Mouse (Mus musculus) ovary, adult 18-20 months (tissue): Measurements from ENCODE around the gene Spata7.
A peak's percentile ranks its signal among the peaks of the same experiment; 100 is the strongest.
"Not testable (repeated sequence)": the region's sequence is repeated elsewhere in the genome, so short reads cannot be mapped to it uniquely, and the experiment has no call there.

Source experiments
- DNase-seq: peaks from one replicate; pipeline ENCODE4 v3.0.0; 2022; ENCODE audit warnings: low spot score, mixed read lengths

The Spata7 gene

DNA sequence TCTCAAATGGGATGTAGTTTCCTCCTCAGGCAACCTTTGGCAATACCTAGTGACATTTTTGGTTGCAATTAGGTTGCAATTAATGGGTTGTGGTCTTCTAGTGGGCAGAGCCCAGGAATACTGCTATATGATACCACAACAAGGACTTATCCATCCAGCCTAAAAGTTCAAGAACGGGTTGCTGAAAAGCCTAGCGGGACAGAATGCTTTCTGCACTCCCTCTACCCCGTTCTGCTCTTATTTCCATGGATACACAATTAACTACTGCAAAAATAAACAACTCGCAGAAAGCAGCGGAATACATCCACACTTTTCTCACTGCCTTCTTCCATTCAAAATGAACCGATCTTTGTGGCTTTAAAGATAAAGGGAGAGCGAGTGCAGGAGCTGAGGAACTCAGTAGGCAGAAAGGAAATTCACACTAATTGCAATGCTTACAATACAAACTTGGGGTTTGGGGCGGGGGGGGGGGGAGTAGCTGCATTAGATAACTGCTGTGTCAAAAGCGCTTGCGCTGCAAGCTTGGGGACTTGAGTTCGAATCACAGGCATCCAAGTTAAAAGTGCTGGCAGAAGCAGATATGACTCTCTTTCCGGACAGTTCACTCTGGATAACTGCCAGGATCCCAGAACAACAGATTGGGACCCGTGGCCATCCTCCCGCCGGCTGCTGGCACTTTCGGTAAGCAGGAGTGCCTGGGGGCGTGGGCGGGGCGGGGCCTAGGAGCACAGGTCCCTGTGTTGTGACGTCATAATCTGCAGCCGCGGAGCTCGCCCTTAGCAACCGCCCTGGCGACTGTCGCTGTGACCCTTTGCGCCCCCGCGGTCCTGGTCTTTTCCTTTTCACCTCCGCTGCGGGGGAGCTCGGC, at the start of gene Spata7:
Gene Spata7 (plus strand): TSS at position 766 of the 868 bp plus-strand sequence.
- DNase-seq: peak; percentile 75

DNA sequence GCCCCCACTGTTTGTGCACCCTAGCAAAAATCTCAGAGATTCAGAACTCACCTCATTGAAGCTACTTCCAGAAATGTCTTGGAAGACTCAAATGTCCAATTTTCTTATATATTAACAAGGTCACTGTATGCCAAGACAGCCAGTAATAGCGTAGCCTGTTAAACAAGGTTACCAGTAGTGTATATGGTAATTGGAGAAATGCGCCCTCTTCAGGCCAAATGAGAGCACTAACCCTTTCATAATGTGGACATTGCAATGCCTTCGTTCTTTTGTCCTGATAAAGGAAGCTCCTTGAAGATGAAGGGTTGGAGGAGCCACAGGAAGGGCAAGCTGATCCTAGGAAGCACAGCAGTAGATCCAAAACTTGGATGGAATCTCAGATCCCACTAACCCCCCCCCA, 42.7 kb upstream of the Spata7 start:
- no peak for DNase-seq

DNA sequence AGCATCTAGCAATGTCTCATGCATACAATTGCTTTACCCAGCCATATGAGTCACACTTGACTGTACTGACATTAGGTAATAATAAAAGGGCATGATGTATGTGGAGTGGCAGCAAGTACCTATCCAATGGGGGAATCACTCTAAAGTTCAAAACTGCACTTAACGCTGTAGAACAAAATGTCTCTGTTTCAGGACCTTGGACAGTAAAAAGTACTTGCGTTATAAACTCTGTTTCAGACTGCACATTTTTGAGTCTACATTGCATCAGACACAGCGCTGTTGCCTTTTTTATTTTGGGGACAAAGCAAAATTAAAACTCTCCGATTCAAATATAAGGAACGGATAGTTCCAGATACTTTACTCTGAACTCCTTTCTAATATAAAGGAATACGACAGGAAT, 39.4 kb upstream of the Spata7 start:
- DNase-seq: no peak

GRCm38 (mm10) chr12:98591016-98591415, 36.9 kb upstream of the Spata7 start:
- no peak for DNase-seq

- DNase-seq: no peak
Measured at GRCm38 (mm10) chr12:98600861-98601260, 27.1 kb upstream of the Spata7 start.

DNA sequence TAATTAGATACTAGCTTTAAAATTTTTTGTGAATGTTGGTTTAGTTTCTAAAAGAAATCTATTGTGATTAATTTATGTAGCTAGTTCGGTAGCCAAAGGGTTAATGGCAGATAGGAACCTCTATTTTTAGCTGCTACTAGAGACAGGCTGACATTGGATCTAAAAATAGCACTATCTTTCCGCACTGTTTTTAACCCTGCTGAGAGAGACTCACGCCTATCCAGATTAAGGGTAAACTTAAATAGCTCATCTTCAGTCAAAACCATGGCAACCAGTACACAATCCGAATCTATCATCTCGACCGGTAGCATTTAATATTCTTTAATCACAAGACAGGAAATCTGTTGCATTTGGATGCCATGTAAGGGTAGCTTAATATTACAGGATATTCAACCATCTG, 25.8 kb upstream of the Spata7 start:
- no peak for DNase-seq

DNA sequence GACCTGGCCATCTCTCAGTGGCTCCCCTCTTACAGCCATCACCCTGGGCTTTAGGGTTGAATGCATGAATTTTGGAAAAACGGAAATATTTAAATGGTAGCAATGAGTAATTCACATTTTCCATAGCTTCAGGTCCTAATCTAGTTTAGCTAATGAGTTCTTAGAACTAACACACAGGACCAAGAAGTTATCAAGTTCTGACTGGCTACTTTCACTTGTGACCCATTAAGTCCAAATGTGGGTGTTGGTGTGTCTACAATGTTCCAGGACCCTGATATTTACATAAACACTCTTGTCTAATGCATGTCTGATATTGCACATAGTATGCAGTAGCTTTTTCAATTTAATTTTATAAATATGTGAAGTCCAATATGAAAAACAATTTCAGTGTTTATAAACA, 22.7 kb upstream of the Spata7 start:
- no peak for DNase-seq

GRCm38 (mm10) chr12:98606595-98607290, 21.2 kb upstream of the Spata7 start:
- DNase-seq: no peak

DNA sequence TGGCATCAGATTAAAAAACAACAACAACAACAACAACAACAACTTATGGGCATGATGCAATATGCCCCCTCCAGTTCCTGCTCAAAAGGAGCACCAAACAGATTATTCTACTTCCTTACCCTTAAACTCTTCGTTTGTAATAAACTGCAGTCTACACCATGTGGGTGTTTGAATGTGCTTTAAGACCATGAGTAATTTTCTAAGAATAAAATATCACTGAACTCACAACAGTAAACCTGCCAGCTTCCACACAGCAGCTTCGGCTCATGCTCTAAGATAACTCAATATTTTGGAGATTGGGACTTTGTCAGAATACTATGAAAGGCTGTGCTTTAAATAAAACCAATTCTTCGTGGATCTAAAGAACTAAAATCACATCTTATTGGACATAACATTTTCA, 17.6 kb upstream of the Spata7 start:
- DNase-seq: no peak

DNA sequence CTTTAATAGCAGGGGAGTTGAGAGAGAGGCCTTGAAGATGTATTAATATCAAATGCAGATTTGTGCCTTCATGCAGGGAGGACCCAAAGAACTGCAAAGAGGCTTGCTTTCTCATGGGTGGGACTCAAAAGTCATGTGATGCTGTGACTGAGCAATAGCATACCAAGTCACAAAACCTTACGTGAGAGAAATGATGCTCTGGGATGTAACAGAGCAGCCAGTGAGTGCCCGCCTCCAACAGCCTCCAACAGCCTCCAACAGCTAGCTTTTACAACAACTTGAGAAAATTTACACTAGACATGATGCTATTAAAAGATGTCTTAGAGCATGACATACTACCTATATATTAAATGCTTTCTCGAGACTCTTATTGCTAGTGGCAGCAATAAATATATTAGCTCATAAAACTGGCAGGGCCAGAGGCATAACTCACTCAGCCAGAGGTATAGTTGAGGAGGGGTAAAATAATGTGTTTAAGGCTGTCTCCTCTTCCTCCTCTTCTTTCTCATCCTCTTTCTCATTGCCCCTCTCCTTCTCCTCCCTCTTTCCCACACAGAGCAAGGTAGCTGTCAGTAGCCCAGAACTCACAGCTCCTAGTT, 12.9 kb upstream of the Spata7 start:
- DNase-seq: no peak

DNA sequence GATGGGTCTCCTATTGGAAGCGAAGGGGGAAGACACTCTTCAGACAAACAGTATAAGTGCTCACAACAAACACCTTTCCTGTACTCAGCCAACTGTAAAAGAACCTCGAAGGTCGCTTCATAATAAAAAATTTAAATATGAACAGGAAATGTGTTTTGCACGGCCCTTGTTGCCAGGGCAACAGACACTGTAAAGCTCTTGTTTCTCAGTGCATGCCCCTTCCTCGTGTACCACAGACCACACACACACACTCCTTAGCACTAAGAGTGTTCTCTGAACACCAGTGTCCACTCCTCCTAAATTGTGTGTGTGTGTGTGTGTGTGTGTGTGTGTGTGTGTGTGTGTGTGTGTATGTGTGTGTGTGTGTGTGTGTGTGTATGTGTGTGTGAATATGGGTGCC, 12.2 kb upstream of the Spata7 start:
- DNase-seq: no peak

DNA sequence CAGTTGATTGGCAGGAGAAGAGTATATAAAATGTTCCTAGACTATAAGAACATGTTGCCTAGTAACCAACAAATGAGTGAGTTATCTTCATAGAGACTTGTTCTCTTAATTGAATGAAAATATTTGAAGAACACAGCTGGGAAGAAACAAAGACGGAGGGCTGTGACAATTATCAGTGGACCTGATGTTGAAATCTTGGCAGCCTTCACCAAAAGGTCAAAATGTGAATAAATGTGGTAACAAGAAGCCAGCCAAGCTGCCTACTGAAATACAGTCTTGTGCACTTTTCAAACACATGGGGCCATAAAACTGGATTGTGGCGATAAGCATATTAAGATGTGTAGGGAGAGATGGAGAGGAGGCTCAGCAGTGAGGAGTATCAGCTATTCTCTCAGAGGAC, 8.5 kb upstream of the Spata7 start:
- no peak for DNase-seq

DNA sequence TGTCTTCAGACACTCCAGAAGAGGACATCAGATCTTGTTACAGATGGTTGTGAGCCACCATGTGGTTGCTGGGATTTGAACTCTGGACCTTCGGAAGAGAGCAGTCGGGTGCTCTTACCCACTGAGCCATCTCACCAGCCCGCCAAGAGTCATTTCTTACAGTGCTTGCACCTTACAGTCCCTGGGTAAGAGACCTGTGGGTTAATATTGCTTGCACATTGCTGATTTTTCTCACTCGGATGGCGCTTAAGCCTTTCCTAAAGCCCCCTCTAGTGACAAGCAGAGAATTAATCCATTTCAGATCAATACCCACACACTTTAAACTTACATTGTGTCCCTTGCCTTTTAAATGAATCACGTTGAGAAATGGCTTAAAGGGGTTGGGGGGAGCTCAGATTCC, 7.0 kb upstream of the Spata7 start:
- DNase-seq: not testable (repeated sequence)

DNA sequence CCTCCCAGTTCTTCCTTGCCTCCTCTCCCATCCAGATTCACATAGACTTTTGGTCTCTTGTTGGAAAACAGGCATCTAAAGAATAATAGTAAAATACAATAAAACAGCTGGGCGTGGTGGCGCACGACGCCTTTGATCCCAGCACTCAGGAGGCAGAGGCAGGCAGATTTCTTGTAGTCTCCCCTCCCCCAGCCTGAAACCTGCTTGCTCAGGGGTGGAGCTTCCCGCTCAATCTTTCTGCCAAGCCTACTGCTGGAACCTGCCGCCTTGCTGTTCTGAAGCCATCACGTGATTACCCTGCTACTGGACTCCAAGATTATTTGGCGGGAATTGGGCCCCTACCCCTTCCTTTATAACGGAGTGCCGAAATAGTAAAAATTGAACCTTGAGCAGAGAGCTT, 4.7 kb upstream of the Spata7 start:
- not testable (repeated sequence) for DNase-seq

- DNase-seq: no peak
Measured at GRCm38 (mm10) chr12:98628260-98628970, 458 bp downstream of the Spata7 start.

DNA sequence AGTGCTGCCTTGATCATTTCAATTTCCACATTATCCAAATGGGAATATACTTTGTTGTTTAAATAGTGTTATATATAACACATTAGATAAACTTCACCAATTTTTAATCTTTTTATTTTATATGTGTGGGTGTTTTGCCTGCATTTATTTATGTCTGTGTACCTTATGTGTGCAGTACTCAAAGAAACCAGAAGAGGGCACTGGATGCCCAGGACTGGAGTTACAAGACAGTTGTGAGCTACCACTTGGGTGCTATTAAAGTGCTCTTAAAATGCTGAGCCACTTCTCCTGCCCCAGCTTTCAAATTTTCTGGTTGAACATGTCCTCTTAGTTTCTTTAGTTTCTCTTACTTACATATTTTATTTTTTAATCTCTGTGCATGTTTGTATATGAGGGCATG, 16.9 kb downstream of the Spata7 start:
- DNase-seq: no peak

DNA sequence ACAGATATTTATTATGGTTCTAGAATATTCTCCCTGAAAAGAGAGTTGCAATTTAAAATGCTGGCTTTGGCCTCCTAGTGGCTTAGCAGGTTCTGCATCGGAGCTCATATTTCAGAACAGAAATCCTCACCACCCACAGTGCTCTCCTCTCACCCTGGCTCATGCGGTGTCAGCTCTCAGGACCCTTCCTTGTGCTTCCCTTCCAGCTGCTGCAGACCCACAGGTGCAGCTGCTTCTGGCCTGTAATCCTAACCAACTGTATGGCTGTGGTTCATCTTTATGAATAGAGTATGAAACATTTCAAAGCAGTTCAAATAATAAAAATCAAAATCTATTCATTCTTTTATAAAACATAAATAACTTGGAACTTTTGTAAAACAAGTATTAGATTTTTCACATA, 28.9 kb downstream of the Spata7 start:
- no peak for DNase-seq

GRCm38 (mm10) chr12:98662617-98663016, 34.7 kb downstream of the Spata7 start:
- no peak for DNase-seq

- peak; percentile 47 for DNase-seq
Measured at GRCm38 (mm10) chr12:98668132-98668814, 40.3 kb downstream of the Spata7 start.

DNA sequence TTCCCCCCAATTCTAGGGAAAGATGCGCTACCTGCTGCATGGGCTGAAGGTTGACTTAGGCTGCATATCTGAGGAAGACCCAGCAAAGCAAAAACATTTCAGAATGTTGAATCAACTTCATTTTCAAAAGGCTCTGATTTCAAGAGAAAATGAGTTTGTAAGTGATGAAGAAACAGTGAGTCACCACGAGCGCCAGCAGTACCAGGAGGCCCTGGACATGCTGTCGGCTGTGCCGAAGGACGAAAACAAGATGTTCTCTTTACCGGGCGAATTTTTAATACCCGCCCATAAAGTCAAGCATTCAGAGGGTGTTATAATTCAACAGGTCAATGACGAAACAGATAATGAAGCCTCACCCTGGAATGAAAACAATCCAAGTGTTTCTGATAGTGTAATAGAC, 41.1 kb downstream of the Spata7 start:
- no peak for DNase-seq

DNA sequence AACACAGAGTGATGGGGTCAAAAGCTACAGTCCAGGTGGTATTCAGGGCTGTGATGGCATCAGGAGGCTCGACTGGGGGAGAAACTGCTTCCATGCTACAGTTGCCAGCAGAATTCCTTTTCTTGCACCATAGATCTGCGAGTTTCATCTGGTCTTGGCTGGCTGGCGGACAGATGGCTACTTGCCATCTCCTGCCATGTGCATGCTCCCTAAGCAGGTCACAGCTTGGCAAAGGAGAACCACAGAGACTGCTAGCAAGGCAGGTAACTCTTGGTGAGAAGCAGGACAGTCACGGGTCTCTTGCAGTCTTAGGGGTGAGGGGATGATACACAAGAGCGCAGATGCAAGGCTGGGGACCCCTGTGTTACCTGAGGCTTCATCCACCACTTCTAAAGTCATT, 41.9 kb downstream of the Spata7 start:
- no peak for DNase-seq

GRCm38 (mm10) chr12:98670429-98670828, 42.5 kb downstream of the Spata7 start:
- no peak for DNase-seq
